Mouse (Mus musculus) right cerebral cortex, postnatal 36 days (tissue): ENCODE results near the gene Samhd1.
A peak's percentile ranks its signal among the peaks of the same experiment; 100 is the strongest.

Experiments
- DNase-seq, 2 experiments: peaks; one replicate each; pipeline ENCODE4 v3.0.0; 2022; ENCODE audit warnings: low spot score in 2 of 2, mixed read lengths in 1 of 2

Samhd1 gene

DNA sequence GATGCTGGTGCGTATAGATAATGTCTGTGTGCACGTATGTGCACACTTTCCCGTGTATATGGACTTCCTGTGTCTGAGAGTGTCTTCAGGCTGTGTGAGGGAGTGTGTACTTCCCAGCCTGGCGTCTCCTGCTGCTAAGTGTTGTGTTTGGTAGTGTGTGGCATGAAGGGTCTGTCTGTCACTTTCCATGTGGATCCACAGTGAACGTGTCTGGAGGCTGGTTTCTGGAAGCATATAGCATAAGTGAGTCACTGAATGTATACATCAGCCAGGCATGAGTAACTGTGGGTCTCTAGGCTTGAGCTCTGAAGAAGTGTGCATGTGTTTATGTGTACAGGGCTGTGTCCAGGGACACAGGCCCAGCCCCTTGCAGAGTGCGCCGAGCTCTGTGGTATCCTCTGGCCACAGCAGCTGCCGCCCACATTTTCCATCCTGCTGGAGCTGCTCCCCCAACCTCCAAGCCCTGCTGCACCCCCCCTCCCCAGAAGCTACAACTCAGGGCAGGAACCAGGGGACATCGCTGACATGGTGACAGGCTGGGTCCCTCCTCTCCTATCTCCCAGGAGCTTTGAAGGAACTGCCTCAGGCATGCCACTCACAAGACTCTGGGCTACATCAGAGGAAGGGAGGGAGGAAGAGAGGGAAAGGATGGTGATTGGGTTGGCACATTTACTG lies 61.5 kb downstream of the Samhd1 start:
- no peak for DNase-seq

DNA sequence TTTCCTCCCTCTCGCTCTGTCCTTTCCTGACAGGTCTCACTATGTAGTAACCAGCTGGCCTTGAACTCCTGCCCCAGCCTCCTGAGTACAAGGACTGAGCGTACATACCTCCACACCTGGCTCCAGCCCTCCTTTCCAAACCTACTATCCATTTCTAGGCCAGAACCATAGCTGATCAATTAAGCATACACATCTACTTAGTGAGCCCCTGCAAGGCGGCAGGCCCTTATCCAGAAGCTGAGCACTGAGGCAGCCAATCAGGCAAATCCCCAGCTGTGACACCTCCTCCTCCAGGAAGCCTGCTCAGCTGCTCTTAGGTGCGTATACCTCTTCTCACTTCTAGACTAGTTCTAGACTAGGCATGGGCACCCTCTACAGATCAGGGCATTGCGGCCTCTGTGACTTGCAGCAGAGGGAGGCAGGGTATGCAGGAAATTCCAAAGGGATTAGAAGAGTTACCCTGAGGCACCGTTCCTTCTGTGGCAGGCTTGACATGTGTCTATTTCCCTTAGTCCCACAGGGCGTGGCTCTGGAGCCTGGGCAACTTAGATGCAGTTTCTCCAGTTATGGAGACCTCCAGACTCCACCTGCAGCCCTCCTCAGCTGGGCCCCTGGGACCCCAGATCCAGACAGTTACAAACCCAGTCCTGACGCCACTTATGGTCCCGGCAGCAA lies 62.6 kb downstream of the Samhd1 start:
- DNase-seq, result no peak

DNA sequence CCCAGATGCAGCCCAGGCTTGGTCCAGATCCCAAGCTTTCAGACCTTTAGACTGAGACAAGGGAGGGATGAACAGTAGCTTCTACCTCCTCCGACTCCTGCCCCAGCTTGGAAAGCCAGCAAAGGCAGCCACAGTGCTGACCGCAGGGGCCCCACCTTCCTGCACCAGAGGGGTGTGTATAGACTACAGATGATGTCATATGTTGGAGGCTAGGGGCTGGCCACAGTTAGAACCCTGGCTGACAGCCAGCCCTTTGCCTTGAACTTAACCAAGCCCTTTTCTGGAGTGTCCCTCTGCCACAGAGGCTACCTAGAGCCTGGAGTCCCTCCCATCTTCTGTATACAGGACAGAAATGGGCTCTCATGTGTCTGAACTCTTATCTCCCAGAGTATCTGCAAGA lies 63.5 kb downstream of the Samhd1 start:
- no peak for DNase-seq

DNA sequence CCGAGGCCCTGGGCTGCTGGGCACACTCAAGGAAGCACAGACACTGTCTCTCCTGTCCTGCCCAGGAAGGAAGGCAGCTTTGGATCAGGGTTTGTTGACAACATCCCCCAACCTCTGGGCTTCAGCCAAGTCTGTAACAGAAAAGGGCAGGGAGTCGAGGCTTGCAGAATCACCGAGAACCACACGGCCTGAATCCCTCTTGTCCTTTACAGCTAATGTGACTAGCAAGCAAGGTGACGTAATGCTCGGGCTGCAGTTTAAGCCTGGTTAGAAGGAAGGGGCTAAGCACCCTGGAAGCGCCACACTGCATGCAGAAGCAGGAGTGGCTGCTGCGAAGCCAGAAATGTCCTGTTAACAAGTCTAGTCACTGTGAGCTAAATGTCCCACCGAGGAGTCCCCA lies 64.7 kb downstream of the Samhd1 start:
- no peak for DNase-seq

DNA sequence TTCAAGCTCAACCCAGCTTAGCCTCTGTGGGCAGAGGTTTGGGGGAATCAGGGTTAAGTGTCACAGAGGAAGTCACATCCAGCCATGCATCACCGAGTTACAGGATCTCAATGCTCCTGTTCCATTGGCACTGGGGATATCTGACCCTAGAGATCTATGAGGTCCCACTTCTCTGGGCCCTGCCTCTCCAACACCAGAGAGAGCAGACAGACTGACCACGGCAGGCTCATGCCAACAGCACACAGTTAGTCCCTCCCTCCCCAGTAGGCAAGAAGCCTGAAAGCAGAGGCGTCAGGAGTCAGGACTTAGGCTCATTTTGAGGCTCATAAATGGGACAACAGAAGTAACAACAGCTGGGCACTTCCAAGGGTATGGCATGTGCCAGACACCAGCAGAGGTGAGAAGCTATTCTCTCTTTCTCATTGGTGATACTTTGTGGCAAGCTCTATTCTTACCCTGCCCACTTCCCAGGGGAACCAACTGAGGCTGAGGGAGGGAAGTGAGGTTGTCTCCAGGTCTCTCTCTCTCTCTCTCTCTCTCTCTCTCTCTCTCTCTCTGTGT lies 65.2 kb downstream of the Samhd1 start:
- no peak for DNase-seq

DNA sequence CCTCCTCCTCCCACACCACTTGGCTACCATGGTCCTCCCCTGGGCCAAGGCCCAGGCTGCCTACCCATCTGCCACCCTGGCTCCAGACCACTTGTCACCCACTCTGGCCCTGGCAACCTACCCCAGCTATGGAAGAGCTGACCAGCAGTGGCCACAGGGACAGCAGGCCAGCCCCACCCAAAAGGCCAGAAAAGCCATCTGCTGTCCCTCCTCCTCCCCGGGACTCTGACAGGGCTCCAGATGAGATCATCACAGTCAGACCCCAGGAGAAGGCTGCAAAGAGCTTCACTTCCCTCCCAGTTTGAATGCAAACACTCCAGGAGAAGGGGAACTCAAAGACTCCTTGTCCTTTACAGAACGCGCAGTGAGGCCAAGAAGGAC lies 65.7 kb downstream of the Samhd1 start:
- DNase-seq, result no peak

DNA sequence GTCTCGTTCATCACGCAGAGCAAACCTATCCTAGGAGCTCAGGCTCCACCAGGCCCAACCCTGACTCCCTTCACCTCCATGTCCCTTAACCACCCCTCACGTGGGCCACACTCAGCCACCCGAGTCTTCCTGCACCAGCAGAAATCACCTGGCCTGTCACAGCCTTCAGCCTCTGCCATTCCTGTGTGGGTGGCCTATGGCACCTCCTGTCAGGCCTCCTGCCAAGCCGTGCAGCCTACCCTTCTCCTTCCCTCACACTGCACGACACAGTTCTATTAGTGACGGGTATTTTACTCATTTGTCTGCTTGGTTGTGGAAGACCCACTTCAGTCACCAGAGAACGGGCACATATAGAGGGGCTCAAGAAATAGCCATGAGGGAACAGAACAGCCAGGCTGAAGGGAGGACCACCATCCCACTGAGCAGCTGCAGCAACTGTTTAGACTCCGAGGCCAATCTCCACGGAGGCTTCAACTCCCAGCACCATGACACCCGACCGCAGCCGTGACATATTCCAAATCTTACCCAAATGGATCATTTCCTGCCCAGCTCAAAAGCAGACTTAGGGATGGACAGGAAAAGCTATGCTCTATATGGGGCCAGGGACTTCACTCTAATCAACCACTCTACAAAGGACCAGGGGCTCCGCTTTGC lies 66.2 kb downstream of the Samhd1 start:
- DNase-seq, result no peak

DNA sequence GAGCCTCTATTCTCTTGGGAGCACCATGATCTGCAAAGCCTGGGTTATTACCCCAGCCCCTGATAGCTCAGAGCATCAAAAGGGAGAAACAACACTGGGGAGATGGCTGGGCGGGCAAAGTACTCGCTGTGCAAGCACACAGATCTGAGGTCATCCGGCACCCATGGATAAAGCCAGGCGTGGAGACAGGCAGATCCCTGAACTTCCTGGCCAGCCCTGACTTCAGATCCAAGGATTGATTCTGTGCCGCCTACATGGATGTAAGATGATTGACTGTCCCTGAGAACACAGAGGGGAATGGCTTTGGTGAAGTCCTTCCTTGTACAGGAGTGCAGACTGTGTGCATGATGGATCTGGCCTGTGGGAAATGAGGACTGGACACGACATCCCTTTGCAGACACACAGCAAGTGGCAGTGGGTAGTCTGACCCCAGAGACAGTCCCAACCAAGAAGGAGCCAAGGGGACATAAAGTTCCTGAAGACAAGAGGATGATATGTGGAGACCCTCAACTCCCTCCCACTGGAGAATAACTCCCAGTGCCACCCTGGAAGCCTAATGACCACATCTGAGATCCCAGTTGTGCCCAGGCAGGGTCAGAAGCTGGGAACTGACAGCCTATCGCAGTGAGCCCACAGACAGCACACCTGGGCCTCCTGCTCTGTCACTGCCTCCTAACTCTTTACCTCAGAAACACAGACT lies 68.2 kb downstream of the Samhd1 start:
- no peak for DNase-seq

DNA sequence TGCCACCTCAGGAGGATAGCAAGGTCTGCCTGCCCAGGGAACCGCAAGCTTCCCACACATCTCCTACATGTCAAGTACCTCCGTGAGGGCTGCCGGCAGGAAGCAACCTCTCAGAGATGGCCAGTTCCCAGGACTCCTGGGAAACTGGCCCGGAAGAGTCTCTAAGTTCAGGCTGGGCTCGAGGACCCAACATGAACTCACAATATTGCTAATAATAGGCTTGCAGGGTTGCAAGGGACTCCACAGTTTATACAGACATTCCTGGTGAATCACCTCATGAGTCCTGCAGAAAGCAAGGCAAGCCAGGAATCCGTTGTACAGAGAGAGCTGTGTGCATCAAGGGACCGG lies 69.2 kb downstream of the Samhd1 start:
- DNase-seq, result no peak

DNA sequence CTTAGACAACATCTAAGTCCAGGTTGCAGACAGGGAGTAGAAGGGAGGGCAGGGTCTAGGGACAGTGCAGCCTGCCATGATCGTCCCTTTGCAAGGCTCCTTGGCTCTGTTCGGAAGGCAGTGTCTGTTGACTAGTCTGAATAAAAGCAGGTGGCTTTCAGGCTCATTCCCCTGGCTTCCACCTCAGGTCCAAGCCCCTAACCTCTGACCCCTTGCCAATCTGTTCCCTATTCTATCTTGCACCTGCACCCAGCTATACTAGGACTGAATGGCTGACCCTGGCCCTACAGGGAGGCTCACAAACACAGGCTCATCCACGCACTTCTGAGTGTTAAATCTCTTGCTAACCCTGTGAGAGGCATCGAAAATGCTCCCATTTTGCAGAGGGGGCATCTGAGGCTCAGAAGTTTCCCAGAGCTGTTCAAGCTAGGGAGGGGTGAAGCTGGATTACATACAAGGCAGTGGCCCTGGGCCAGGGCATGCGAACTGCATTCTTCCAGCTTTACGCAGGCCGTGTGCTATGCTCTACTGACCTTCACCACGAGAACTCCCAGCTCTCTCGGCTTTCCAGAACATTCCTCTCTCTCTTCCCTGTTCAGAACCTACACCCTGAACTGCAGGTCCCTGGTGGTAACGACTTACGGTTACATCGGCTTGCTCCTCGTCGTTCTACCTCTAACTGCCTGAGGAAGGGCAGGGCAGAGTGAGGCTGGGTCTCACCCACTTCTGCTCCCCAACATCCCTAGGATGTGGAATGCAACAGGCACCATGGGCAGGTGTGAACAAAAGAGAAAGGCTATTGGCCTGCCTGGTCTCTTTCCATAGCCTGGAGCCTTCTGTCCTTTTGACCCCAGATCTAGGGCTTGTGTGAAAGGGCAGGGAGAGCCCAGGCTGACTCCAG lies 69.8 kb downstream of the Samhd1 start:
- DNase-seq, result no peak

DNA sequence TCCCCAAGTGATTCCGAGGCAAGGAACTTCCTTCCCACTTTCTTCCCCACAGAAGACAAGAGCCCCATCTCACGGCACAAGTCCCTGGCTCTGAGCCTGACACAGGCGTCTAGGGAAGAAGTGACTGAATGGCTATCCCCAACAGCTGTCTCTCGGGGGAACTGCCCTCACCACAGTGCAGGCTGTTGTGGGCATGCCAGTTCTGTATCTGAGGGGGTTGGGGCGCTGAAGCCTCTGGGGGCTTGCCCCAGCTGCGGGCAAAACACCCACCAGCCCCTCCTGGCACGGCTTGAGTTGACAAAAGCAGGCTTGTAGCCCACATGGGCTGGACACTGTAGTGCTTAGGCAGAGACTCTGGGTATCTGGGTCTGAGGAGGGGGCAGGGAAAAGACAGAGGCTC lies 70.9 kb downstream of the Samhd1 start:
- DNase-seq, result peak in 1 of 2 experiments; percentile 29

DNA sequence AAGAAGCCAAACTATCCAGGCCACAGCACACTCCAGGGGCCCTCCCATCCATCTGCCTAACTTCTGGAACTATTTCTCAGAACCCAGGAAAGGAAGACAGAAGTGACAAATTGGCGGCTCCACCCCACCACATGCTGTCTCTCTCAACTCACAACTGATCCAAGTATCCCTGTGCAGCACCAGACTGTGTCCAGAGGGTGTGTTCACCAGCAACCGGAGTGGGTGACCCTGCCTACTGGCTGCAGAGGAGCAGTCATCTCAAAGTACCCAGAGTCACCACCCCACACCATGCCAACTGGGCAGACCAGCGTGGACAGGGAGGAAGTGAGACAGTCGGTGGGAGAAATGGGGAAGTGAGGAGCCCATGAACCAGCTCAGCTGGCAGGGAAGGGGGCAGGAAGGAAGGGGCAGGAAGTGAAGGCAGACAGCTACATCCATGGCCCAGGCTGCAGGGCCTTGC lies 71.8 kb downstream of the Samhd1 start:
- peak in 1 of 2 experiments; percentile 16 for DNase-seq

DNA sequence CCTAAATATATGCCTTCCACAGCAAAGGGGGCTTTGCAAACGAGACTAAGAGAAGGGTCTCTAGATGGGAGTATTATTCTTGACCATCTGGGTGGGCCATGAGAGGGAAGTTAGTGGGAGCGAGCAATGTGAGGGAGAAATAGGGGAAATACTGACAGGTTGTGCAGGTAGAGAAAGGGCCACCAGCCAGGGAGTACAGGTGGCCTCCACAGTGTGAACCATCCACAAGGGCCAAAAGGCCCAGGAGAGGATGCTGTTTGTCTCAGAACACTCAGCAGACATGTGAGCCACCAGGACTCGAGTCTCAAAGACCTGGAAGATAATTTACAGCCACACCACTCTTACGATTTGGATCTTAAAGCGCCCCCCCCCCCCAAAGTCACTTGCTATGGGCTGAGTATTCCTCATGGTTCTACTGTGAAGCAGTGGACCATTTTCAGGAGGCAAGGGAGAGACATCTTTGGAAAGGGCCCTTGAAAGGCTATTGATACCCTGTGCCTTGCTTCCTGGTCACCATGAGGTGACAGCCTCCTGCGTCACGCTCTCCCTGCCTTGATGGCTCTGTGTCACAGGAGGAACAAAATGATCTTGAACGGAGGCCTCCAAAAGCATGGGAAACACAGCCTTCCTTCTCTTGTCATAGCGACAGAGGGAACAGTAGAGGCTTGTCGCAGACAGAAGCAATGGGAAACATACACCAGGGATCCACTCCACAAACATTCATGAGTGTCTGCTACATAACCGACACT lies 74.3 kb downstream of the Samhd1 start:
- no peak for DNase-seq

DNA sequence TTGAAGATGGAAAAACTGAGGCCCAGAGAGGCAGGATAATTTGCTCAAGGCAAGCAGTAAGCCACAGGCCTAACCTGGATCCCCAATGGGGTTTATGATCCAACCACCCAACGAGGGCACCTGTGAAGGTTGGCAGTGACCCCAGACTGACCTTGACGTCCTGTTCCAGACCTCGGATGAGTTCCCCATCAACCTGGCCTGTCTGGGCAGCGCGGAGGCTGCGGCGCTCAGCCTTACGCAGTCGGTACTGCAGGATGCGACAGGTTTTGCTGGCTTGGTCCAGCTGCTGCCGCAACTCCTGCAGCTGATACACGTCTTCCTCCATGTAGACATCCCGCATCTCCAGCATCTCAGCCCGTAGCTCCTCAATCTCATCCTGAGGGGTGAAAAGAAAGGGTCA lies 75.0 kb downstream of the Samhd1 start:
- no peak for DNase-seq

DNA sequence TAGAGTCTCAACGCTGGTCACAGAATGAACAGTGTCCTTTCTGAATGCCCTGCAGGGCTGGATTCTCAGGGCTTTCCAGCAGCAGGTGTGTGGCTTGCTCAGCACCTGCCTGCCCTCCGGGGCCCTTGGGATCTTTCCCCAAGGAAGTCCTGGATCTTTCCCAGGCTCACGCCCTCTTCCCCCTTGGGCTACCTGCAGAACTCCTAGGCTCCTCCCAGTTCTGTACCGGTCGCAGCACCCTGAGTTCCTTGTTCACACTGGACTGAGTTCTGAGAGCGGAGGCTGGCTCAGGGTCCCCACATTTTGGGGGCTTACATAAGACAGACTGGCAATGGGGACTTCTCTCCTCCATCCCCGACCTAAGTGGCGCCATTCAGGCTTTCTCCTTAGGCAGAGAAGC lies 75.9 kb downstream of the Samhd1 start:
- DNase-seq, result no peak

DNA sequence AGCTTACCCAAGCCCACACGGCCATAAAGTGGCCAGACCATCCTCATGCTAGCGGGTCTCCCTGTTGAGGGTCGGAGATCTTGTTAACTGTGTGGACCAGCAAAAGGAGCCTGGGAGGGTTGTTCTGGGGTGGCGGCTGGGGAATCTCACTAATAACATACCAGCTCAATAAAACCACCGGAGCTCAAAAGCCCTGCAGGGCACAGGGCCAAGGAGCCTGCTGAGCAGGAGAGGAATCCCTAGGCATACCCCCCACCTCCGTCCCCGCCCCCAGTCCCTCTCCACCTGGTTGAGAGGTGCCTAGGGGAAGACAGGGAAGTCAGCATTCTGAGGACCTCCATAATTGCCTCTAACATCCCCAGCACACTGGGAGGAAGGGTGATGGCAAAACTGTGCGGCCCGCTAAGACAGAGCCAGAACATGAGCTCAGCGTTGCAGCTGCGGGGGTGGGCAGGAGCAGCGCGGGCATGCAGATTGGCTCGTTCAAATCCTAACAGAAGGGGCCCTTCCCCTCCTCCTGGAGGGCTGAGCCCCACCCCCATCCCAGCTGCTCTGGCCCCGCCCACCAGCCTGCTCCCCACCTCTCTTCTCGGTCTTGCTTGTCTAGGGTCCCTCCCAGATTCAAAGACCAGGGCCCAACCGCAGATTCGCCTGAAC lies 76.6 kb downstream of the Samhd1 start:
- peak; percentile 74 to 81 for DNase-seq

DNA sequence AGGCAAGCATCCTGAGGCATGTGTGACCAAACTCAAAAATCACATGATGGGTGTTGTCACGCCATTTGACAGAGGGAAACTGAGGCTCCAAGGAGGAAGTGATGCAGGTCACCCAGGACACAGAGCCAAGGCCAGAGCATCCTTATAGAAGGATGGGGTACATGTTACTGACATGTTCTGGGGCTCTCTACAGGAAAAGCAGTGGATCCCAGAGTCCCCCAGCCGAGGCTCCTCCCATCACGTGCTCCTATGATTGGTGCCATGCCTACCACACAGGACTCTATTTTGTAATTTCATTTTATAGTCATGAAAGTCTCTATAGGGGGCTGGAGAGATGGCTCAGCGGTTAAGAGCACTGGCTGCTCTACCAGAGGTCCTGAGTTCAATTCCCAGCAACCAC lies 77.3 kb downstream of the Samhd1 start:
- no peak for DNase-seq

DNA sequence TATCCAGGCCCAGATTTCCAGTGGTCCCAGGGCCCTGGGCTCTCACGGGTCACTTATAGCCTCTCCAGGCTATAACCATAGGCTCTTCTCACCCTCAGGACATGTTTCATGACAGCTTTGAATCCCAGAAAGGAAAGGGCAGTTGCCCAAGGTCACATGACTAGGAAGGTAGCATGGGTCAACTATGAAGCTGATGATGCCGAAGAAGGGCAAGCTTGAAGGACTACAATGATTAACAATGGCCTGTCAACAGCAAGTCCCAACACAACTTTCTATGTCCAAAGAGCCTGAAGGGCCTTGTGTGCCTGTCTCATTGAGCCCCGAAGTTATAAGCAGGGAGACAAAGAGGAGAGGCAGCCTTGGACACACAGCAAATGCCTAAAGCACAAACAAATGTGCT lies 77.9 kb downstream of the Samhd1 start:
- DNase-seq, result no peak

DNA sequence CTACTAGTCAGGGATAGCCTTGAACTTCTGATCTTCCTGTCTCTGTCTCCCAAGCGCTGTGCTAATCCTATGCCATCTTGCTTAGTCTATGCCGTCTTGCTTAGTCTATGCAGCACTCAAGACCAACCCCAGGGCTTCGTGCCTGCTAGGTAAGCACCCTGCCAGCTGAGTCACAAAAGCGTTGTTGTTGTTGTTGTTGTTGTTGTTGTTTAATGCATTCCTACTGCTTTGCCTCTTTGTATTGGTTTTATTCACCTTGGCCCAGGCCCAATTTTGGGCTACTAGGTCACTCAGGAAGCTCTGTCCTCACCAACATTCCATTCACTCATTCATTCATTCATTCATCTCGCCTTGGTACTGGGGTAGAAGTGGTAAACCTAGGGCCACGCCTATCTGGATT lies 79.3 kb downstream of the Samhd1 start:
- DNase-seq, result no peak

DNA sequence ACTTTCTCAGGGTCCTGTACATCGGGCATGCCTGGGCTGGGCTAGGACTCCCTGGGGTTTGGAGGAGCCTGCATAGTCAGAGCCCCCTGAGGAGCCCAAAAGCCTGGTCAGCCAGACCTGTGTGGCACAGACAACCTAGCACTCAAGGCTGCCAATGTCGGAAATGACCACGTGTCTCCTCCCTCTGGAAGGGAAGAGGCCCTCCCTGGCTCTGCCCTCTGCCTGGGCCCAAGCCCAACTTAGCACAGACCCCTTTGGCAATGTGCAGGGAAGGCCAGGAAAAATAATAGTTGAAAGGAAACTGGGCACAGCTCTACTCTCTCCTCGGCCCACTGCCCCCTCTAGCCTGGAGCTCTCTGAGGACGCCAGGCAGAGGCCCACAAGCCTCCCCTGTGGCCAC lies 80.2 kb downstream of the Samhd1 start:
- DNase-seq, result no peak
